1 mouse cellular context compared by ENCODE assay signal in the genomic region with DNA sequence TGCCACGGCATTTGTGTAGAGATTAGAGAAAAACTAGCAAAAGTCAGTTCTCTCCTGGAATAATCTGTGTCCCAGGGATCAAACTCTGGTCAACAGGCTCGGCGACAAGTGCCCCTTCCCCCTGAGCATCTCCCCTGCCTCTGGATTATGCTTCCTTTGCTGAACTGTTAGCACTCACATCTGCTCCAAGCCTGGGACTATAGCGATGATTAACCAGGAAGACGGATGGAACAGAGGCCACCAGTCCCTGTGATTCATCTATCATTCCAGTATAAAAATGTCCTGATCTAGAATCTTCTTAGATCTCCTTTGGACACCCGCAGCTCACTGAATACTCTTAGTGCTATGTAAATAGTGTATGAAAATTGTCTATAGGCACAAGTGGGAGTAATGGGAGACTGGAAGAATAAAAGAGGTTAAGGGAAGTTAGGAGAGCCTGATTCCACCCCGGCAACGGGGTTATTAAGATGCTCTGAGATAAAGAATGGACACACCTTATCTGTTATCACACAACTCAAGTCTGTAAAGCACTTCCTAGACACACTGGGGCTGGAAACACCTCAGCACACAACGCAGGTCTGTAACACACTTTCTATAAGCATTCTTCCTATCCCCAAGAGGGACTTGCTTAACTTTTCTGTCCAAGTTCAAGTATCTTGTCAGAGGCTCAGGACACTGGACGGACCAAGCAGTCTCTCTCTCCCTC.
TF ChIP-seq lines count a peak whose summit lies in the region.

No protein-coding gene starts in this region.

TF ChIP-seq in CH12.LX, 34 proteins besides CTCF, POLR2A, EP300 and RAD21:
- TF ChIP-seq MEF2A (IDR thresholded peaks at IDR 0.05; ENCODE audit: borderline replicate concordance, low read depth, low read length), result no peak
- TF ChIP-seq JUND (conservative IDR thresholded peaks at IDR 0.05; ENCODE audit: low read depth, low read length), result no peak
TF ChIP-seq in CH12.LX: peak in this region for 0.
